In genomic region chr8:26484749-26485148, GRCm38 (mm10) we compare ENCODE assay signal across 32 mouse cellular contexts.
"Had no signal": no experiment of that assay in that cellular context is flagged by ENCODE, and none has a peak within 500 bp of the region (broad histone marks: within the 10 kb centered on the region; RNA-seq: fewer than 3 reads in every experiment).

No protein-coding gene starts in this region.

- H3K27me3 ChIP-seq: limb, embryonic 15.5 days; liver, embryonic 12.5 days; liver, embryonic 13.5 days; liver, embryonic 15.5 days; lung, embryonic 15.5 days; megakaryocyte, embryonic 14.5 days; midbrain, embryonic 15.5 days; neural tube, embryonic 12.5 days had no signal

- ATAC-seq: liver, embryonic 12.5 days; liver, postnatal 0 days; lung, postnatal 0 days; midbrain, embryonic 13.5 days; midbrain, embryonic 15.5 days; midbrain, embryonic 16.5 days had no signal

- H3K4me2 ChIP-seq: limb, embryonic 12.5 days; limb, embryonic 13.5 days; limb, embryonic 15.5 days; liver, embryonic 11.5 days; liver, embryonic 12.5 days; liver, embryonic 13.5 days; liver, embryonic 15.5 days; lung, embryonic 14.5 days; lung, embryonic 15.5 days; midbrain, embryonic 11.5 days; midbrain, embryonic 12.5 days; midbrain, embryonic 13.5 days; midbrain, embryonic 15.5 days; neural tube, embryonic 12.5 days had no signal

- H3K36me3 ChIP-seq: limb, embryonic 10.5 days; limb, embryonic 12.5 days; limb, embryonic 13.5 days; limb, embryonic 15.5 days; liver, embryonic 12.5 days; liver, embryonic 13.5 days; liver, embryonic 15.5 days; lung, embryonic 15.5 days; midbrain, embryonic 10.5 days; midbrain, embryonic 12.5 days; midbrain, embryonic 13.5 days; midbrain, embryonic 15.5 days; neural tube, embryonic 12.5 days had no signal

- H3K4me3 ChIP-seq: limb, embryonic 10.5 days; limb, embryonic 12.5 days; limb, embryonic 13.5 days; limb, embryonic 15.5 days; liver, embryonic 12.5 days; liver, embryonic 13.5 days; liver, embryonic 15.5 days; lung, embryonic 15.5 days; megakaryocyte, embryonic 14.5 days; midbrain, embryonic 10.5 days; midbrain, embryonic 12.5 days; midbrain, embryonic 13.5 days; midbrain, embryonic 15.5 days; myocyte; neural tube, embryonic 12.5 days had no signal

- H3K9ac ChIP-seq: limb, embryonic 12.5 days; limb, embryonic 13.5 days; limb, embryonic 15.5 days; liver, embryonic 12.5 days; liver, embryonic 13.5 days; liver, embryonic 14.5 days; liver, embryonic 15.5 days; liver, postnatal 0 days; lung, embryonic 14.5 days; lung, embryonic 15.5 days; midbrain, embryonic 12.5 days; midbrain, embryonic 13.5 days; midbrain, embryonic 15.5 days; neural tube, embryonic 12.5 days had no signal

- H3K4me1 ChIP-seq: limb, embryonic 12.5 days; limb, embryonic 13.5 days; limb, embryonic 15.5 days; liver, embryonic 12.5 days; liver, embryonic 13.5 days; liver, embryonic 15.5 days; megakaryocyte, embryonic 14.5 days; midbrain, embryonic 12.5 days; midbrain, embryonic 15.5 days; neural tube, embryonic 12.5 days had no signal

- H3K9me3 ChIP-seq: limb, embryonic 10.5 days; limb, embryonic 12.5 days; limb, embryonic 13.5 days; limb, embryonic 15.5 days; liver, embryonic 12.5 days; liver, embryonic 13.5 days; liver, embryonic 15.5 days; lung, embryonic 15.5 days; midbrain, embryonic 10.5 days; midbrain, embryonic 12.5 days; midbrain, embryonic 13.5 days; midbrain, embryonic 15.5 days; neural tube, embryonic 12.5 days had no signal

- H3K27ac ChIP-seq: limb, embryonic 10.5 days; limb, embryonic 12.5 days; limb, embryonic 13.5 days; limb, embryonic 15.5 days; liver, embryonic 12.5 days; liver, embryonic 13.5 days; liver, embryonic 14.5 days; liver, embryonic 15.5 days; lung, embryonic 15.5 days; macrophage; midbrain, embryonic 10.5 days; midbrain, embryonic 12.5 days; midbrain, embryonic 13.5 days; midbrain, embryonic 15.5 days; neural tube, embryonic 12.5 days had no signal

- DNase-seq: left cerebral cortex, postnatal 4 days; liver; liver, embryonic 13.5 days; liver, postnatal 0 days; lung, adult 18-20 months; lung, adult 2 months; lung, embryonic 14.5 days; lung, postnatal 10 days; lung, postnatal 14 days; lung, postnatal 36 days; lung, postnatal 4 days; midbrain, embryonic 14.5 days had no signal
